9 mouse cellular contexts compared by ENCODE assay signal in genomic region chr16:23151423-23151822, GRCm38 (mm10). TPM values are rescaled to one million over a fixed set of nuclear protein-coding genes. Genes with fewer than 3 reads are reported as not detected.
DNase-seq lines count a peak whose midpoint lies in the region.
"Had no signal": no experiment of that assay in that cellular context is flagged by ENCODE, and none has a peak within 500 bp of the region (broad histone marks: within the 10 kb centered on the region; RNA-seq: fewer than 3 reads in every experiment).

No protein-coding gene starts in this region.

- DNase-seq in gastrocnemius, postnatal 14 days, result peak; percentile 9
- no peak for DNase-seq in gastrocnemius, adult 8-10 months (ENCODE audit: low spot score in 2 of 2)
- DNase-seq in spleen, postnatal 36 days (ENCODE audit: low spot score in 2 of 2), result peak; percentile 38 to 56
- no peak for DNase-seq in spleen, postnatal 10 days (ENCODE audit: low spot score in 2 of 2)
- DNase-seq in fibroblast of lung, adult 2 months (ENCODE audit: low read depth), result peak; percentile 50
- peak; percentile 22 to 50 for DNase-seq in left cerebral cortex, adult 9 months (ENCODE audit: low spot score in 2 of 2)
- DNase-seq in thymus, postnatal 14 days, result peak; percentile 67
- DNase-seq in ovary, postnatal 14 days (ENCODE audit: low spot score), result no peak

- intact Hi-C loops in gastrocnemius, postnatal 14 days (cut with DNase I; ENCODE audit: low total_unique reads), result no loop called here

RNA-seq across cellular contexts. Expression of gene Adipoq, which starts 5.1 kb away (rescaled TPM):
- 1 to 10 TPM in 1 of 2 experiments, under 1 TPM in 1; 0.93 to 3.9 TPM for total RNA-seq in gastrocnemius, postnatal 14 days (2021)
- 10 to 100 TPM in 3 of 4 experiments, 1 to 10 TPM in 1; 2.3 to 45.4 (median 17.8) TPM for total RNA-seq in gastrocnemius, adult 8-10 months (2022)
- total RNA-seq: hematopoietic stem cell, adult 5-6 weeks had no signal

RNA-seq across cellular contexts. Expression of gene Rfc4, which starts 23.9 kb away (rescaled TPM):
- 1 to 10 TPM; 6.1 to 6.5 TPM for total RNA-seq in gastrocnemius, postnatal 14 days (2021)
- total RNA-seq in gastrocnemius, adult 8-10 months (2022), result 10 to 100 TPM in 2 of 4 experiments, 1 to 10 TPM in 2; 8.4 to 12.7 (median 9.9) TPM

RNA-seq across cellular contexts. Expression of gene Eif4a2, which starts 44.2 kb away (rescaled TPM):
- total RNA-seq in gastrocnemius, postnatal 14 days (2021), result 100 to 1,000 TPM; 294 to 336 TPM
- total RNA-seq in gastrocnemius, adult 8-10 months (2022), result 100 to 1,000 TPM; 414 to 531 (median 457) TPM

Comparison
In these comparisons a context has a peak if more than half of its experiments do, and no peak if none do; other contexts are left out.
1. DNase-seq: peak in gastrocnemius, postnatal 14 days (single experiment), spleen, postnatal 36 days (2 of 2), fibroblast of lung, adult 2 months (single experiment), left cerebral cortex, adult 9 months (2 of 2) and thymus, postnatal 14 days (single experiment); none in gastrocnemius, adult 8-10 months (0 of 2), spleen, postnatal 10 days (0 of 2) and ovary, postnatal 14 days (single experiment).